Mouse (Mus musculus): ENCODE measurements around the gene Serpinb3a. TPM values are rescaled to one million over a fixed set of nuclear protein-coding genes. Genes with fewer than 3 reads are reported as not detected.
"Not testable (repeated sequence)": the region's sequence is repeated elsewhere in the genome, so short reads cannot be mapped to it uniquely, and the experiment has no call there.

Serpinb3a gene
- polyA plus RNA-seq (2015; fragmentation: Nextera tagmentation; extraction: Ambion mirVana): not detected in 2 replicates

DNA sequence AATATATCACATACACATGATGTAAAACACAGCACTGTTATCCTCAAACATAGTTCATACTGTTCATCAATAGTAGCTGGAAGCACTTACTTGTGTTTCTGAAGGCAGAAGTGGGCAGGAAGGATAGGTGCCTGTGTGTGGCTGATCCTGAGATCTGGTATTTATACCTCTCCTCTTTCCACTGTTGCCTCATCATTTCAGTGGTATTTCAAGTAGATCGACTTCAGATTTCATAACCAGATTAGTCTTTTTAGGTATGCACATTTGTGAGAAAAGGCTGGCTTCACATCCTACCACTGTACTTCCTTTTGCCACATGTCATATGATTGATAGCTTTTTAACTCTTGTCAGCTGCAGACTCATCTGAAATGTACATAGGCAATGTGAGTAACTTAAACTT is at the start of gene Serpinb3a:
Gene Serpinb3a, minus strand, starts transcription at position 101 of the 400 bp plus-strand sequence.
- no peak within 1 kb of the TSS for H3K4me3 ChIP-seq
- no peaks in the 10 kb centered on the region for H3K9me3 ChIP-seq
- no peak within 1 kb of the TSS for H3K9ac ChIP-seq
- H3K27me3 ChIP-seq: no peaks in the 10 kb centered on the region
- no peak within 1 kb of the TSS for H3K27ac ChIP-seq (replicated peaks)
- H3K4me1 ChIP-seq (replicated peaks): no peaks in the 10 kb centered on the region
- 82% methylated on average over 1 of the region's 1 CpGs for WGBS
- no peaks in the 10 kb centered on the region for H3K36me3 ChIP-seq
- H3K4me2 ChIP-seq: no peak within 1 kb of the TSS
- no peak for ATAC-seq (ENCODE audit: low FRiP score, low read depth)

DNA sequence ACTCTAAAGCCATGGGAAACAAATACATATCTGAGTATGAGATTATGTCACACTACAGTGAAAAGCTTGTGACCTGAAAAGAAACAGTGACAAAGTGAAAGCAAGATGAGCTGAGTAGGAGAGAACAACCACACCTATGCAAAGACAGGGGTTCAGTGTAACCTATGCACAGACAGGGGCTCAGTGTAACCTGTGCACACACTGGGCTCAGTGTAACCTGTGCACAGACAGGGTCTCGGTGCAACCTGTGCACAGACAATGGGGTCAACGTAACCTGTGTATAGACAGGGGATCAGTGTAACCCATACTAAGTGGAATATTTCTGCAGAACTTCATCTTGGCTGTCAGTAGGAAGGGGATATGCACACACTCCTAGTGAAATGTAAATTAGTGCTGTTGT is 46.3 kb upstream of the Serpinb3a start:
- no peak overlapping the region for H3K27ac ChIP-seq (replicated peaks)
- no peak overlapping the region for H3K4me3 ChIP-seq
- H3K9me3 ChIP-seq: no peaks in the 10 kb centered on the region
- no peak overlapping the region for H3K4me2 ChIP-seq
- H3K36me3 ChIP-seq: no peaks in the 10 kb centered on the region
- no peaks in the 10 kb centered on the region for H3K4me1 ChIP-seq (replicated peaks)
- H3K27me3 ChIP-seq: no peaks in the 10 kb centered on the region
- no peak for ATAC-seq (ENCODE audit: low FRiP score, low read depth)
- H3K9ac ChIP-seq: no peak overlapping the region
- 80% methylated on average over 2 of the region's 2 CpGs for WGBS

DNA sequence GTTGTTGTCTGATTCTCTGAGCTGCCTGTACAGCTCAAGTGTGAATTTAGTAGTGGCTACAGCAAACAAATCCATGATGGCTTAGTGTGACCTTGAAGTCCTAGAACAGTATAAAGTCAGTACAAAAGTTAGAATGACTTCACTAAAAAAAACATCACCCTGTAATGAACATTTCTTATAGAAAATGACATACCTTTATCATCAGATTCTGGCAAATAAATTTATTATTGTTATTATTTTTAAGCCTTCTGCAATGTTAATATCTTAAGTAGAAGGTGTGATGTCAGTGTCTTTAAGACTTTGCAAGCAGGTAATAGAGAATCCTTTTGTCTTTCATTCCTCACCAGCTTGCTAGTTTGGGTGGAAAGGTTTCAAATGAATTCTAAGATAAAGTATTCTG is 31.3 kb upstream of the Serpinb3a start, which contains the start of gene Serpinb3d:
Gene Serpinb3d, minus strand, starts transcription at position 101 of the 400 bp plus-strand sequence.
- Histone ChIP-seq H3K27ac (replicated peaks) (no peak within 1 kb of the TSS), H3K9ac (no peak within 1 kb of the TSS), H3K27me3 (no peaks in the 10 kb centered on the region), H3K9me3 (no peaks in the 10 kb centered on the region), H3K4me1 (replicated peaks) (no peaks in the 10 kb centered on the region), H3K36me3 (no peaks in the 10 kb centered on the region), H3K4me3 (no peak within 1 kb of the TSS), H3K4me2 (no peak within 1 kb of the TSS)
- no peak for ATAC-seq (ENCODE audit: low FRiP score, low read depth)

DNA sequence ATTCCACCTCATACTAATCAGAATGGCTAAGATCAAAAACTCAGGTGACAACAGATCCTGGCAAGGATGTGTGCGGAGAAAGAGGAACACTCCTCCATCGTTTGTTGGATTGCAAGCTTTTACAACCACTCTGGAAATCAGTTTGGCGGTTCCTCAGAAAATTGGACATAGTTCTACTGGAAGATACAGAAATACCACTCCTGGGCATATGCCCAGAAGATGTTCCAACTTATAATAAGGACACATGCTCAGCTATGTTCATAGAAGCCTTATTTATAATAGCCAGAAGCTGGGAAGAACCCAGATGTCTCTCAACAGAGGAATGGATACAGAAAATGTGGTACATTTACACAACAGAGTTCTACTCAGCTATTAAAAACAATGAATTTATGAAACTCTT is 17.9 kb downstream of the Serpinb3a start:
- H3K4me1 ChIP-seq (replicated peaks); H3K9ac ChIP-seq; H3K4me3 ChIP-seq; H3K27ac ChIP-seq (replicated peaks); ATAC-seq (ENCODE audit: low FRiP score, low read depth); H3K36me3 ChIP-seq; H3K27me3 ChIP-seq; H3K9me3 ChIP-seq; H3K4me2 ChIP-seq: not testable (repeated sequence)
- 95% methylated on average over 3 of the region's 3 CpGs for WGBS

DNA sequence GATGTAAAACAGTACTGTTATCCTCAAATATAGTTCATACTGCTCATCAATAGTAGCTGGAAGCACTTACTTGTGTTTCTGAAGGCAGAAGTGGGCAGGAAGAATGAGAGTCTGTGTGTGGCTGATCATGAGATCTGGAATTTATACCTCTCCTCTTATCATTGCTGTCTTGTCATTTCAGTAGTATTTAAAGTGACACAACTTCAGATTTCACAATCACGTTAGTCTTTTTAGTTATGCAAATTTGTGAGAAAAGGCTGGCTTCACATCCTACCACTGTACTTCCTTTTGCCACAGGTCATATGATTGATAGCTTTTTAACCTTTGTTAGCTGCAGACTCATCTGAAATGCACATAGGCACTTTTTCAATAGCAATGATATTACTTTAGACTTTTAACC is 26.2 kb downstream of the Serpinb3a start:
- H3K27ac ChIP-seq (replicated peaks): no peak overlapping the region
- 73% methylated on average over 1 of the region's 1 CpGs for WGBS

DNA sequence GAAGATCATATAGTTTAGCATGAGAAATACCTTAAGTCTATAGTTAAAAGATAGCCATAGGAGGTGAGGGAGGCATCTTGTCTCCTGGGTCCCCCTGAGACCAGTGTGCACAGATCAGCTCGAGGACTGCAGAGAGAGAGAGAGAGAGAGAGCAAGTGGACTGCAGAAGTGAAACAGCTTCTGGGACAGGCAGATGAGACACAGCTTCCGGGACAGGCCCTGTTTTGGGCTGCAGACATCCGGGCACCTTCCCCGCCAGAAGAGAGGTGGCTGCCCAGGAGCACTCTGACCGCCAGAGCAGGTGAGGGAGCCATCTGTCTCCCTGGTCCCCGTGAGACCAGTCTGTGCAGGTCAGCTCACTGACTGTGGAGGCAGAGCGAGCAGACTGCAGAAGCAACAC is 36.9 kb downstream of the Serpinb3a start:
- H3K36me3 ChIP-seq: no peaks in the 10 kb centered on the region
- no peak overlapping the region for H3K27ac ChIP-seq (replicated peaks)
- ATAC-seq (ENCODE audit: low FRiP score, low read depth): no peak
- no peaks in the 10 kb centered on the region for H3K9me3 ChIP-seq
- H3K4me2 ChIP-seq: no peak overlapping the region
- H3K9ac ChIP-seq: no peak overlapping the region
- no peaks in the 10 kb centered on the region for H3K4me1 ChIP-seq (replicated peaks)
- H3K27me3 ChIP-seq: no peaks in the 10 kb centered on the region
- H3K4me3 ChIP-seq: no peak overlapping the region
- WGBS: 85% methylated on average over 7 of the region's 7 CpGs

More for the DNA sequence above, 26.2 kb downstream of the Serpinb3a start:
- Histone ChIP-seq H3K36me3 (no peaks in the 10 kb centered on the region), H3K4me1 (replicated peaks) (no peaks in the 10 kb centered on the region), H3K4me3 (no peak overlapping the region), H3K4me2 (no peak overlapping the region), H3K27me3 (no peaks in the 10 kb centered on the region), H3K9me3 (no peaks in the 10 kb centered on the region), H3K9ac (no peak overlapping the region)
- ATAC-seq (ENCODE audit: low FRiP score, low read depth): no peak

DNA sequence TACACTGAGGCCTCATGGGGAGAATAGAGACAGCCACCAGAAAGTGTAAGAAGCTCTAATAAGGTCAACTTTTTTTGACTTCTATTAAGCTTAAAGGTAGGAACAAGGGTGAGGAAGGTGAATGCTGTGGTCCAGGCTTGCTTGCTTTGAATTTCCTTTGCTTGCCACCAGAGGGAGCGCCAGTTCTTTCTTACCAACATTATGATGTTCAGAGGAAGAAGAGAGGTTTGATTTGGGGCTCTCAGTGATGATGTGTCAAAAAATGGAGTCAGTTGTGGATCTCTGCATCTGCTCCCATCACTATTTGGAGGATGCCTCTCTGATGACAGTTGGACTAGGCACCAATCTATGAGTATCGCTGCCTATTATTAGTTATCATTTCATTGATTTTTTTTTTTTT is 37.6 kb downstream of the Serpinb3a start:
- H3K27me3 ChIP-seq: no peaks in the 10 kb centered on the region
- no peak overlapping the region for H3K4me2 ChIP-seq
- ATAC-seq (ENCODE audit: low FRiP score, low read depth): no peak

DNA sequence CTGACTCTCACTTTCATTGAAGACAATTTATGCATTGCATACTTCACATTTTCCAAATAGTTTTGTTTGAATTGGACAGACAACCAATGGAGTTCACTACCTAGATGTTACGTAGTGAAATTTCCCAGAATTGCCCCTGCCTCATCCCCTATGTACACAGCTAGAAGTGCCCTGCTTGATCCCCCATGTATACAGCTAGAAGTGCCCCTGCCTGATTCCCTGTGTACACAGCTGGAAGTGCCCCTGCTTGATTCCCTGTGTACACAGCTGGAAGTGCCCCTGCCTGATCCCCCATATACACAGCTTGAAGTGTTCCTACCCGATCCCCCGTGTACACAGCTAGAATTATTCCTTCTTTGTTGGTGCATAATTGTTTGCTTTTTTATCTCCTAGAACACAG is 45.8 kb downstream of the Serpinb3a start:
- Histone ChIP-seq H3K9ac (no peak overlapping the region), H3K4me3 (no peak overlapping the region), H3K27ac (replicated peaks) (no peak overlapping the region), H3K36me3 (no peaks in the 10 kb centered on the region), H3K4me2 (no peak overlapping the region), H3K27me3 (no peaks in the 10 kb centered on the region), H3K4me1 (replicated peaks) (no peaks in the 10 kb centered on the region), H3K9me3 (no peaks in the 10 kb centered on the region)
- no peak for ATAC-seq (ENCODE audit: low FRiP score, low read depth)
- WGBS: 88% methylated on average over 3 of the region's 3 CpGs

More for the DNA sequence above, 37.6 kb downstream of the Serpinb3a start:
- H3K9ac ChIP-seq: no peak overlapping the region
- H3K9me3 ChIP-seq: no peaks in the 10 kb centered on the region
- no peaks in the 10 kb centered on the region for H3K4me1 ChIP-seq (replicated peaks)
- no peak overlapping the region for H3K27ac ChIP-seq (replicated peaks)
- 42% methylated on average over 2 of the region's 2 CpGs for WGBS
- no peaks in the 10 kb centered on the region for H3K36me3 ChIP-seq
- H3K4me3 ChIP-seq: no peak overlapping the region

DNA sequence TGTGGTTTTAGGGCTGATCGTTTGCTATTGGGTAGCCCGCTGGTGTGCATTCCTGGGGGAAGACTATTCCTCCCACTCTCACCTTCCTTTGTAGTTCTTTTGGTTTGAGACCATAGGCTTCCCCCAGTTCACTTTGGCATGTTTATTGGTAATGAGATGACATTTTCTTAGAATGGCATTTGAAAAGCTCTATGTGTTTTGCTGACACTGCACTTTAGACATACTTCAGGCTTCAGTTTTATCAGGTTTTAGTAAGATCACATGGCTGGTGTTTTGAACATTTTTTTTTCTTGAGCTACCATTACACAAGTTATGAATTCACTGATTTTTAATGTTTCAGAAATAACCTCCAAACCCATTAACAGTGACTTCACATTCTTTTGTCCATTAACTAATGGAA is 50.3 kb downstream of the Serpinb3a start:
- no peak overlapping the region for H3K4me3 ChIP-seq
- no peak overlapping the region for H3K27ac ChIP-seq (replicated peaks)
- ATAC-seq (ENCODE audit: low FRiP score, low read depth): no peak
- H3K27me3 ChIP-seq: no peaks in the 10 kb centered on the region
- no peak overlapping the region for H3K4me2 ChIP-seq
- no peaks in the 10 kb centered on the region for H3K36me3 ChIP-seq
- H3K9ac ChIP-seq: no peak overlapping the region
- H3K9me3 ChIP-seq: no peaks in the 10 kb centered on the region
- no peaks in the 10 kb centered on the region for H3K4me1 ChIP-seq (replicated peaks)
- 83% methylated on average over 2 of the region's 2 CpGs for WGBS

DNA sequence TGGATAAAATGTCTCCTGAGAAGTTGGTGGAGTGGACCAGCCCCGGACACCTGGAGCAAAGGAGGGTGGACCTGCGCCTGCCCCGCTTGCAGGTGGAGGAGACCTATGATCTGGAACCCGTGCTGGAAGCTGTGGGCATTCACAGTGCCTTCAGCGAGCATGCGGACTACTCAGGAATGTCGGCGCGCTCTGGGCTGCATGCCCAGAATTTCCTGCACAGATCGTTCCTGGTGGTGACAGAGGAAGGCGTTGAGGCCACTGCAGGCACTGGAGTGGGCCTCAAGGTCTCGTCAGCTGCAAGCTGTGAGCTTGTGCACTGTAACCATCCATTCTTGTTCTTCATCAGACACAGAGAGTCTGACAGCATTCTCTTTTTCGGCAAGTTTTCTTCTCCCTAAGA is 51.7 kb downstream of the Serpinb3a start:
- Histone ChIP-seq H3K36me3 (no peaks in the 10 kb centered on the region), H3K27ac (replicated peaks) (no peak overlapping the region), H3K27me3 (no peaks in the 10 kb centered on the region), H3K4me3 (no peak overlapping the region), H3K9me3 (no peaks in the 10 kb centered on the region), H3K9ac (no peak overlapping the region), H3K4me1 (replicated peaks) (no peaks in the 10 kb centered on the region), H3K4me2 (no peak overlapping the region)
- WGBS: 73% methylated on average over 13 of the region's 13 CpGs
- peak; percentile 34; the same call in 1 of the 2 replicates for ATAC-seq (ENCODE audit: low FRiP score, low read depth)

Other genes with a start within 250 kb of the Serpinb3a start
- gene Serpinb5, start 191.1 kb downstream of the Serpinb3a start, polyA plus RNA-seq (2015; fragmentation: Nextera tagmentation; extraction: Ambion mirVana): 0.16 and 0.33 TPM in 2 replicates
- gene Serpinb12, start 117.9 kb downstream of the Serpinb3a start, polyA plus RNA-seq (2015; fragmentation: Nextera tagmentation; extraction: Ambion mirVana): 0.09 TPM in 1 of 2 replicates, not detected in the other
- gene Serpinb13, start 71.3 kb downstream of the Serpinb3a start, polyA plus RNA-seq (2015; fragmentation: Nextera tagmentation; extraction: Ambion mirVana): not detected in 2 replicates
- not detected in 2 replicates for gene Serpinb3d, start 31.2 kb upstream of the Serpinb3a start, polyA plus RNA-seq (2015; fragmentation: Nextera tagmentation; extraction: Ambion mirVana)
- gene Serpinb3b, start 226.1 kb upstream of the Serpinb3a start, polyA plus RNA-seq (2015; fragmentation: Nextera tagmentation; extraction: Ambion mirVana): not detected in 2 replicates
- not detected in 2 replicates for gene Serpinb3c, start 226.1 kb upstream of the Serpinb3a start, polyA plus RNA-seq (2015; fragmentation: Nextera tagmentation; extraction: Ambion mirVana)

Data from hindbrain, embryonic 15.5 days (tissue).